Mouse (Mus musculus) CH12.LX (cell line): ENCODE results near the gene BC030867. TPM values are rescaled to one million over a fixed set of nuclear protein-coding genes. Genes with fewer than 3 reads are reported as not detected.

Source experiments
- DNase-seq: peaks from one replicate; pipeline ENCODE4 v3.0.0-alpha.2; 2013; ENCODE audit errors: extremely low read depth
- H3K27ac ChIP-seq: 2 replicates; pipeline ENCODE4 v1.5.1; 2012; ENCODE audit warnings: low read depth, mild to moderate bottlenecking, control low read depth, moderate library complexity; ENCODE audit not compliant: insufficient read depth
- H3K27me3 ChIP-seq: replicated peaks from 2 replicates; pipeline ENCODE3; 2012; ENCODE audit warnings: inconsistent platforms
- H3K36me3 ChIP-seq, 2 experiments: replicated peaks in 1 of 2; 2 replicates each; pipeline versions ENCODE3 to v1.6.1; 2012; ENCODE audit warnings: inconsistent platforms in 1 of 2, low read length in 1 of 2, mild to moderate bottlenecking in 1 of 2, mixed read lengths in 1 of 2, moderate library complexity in 1 of 2; ENCODE audit not compliant: control insufficient read depth in 1 of 2, insufficient read depth in 1 of 2
- H3K4me1 ChIP-seq, 2 experiments: 2 replicates each; pipeline ENCODE4 v1.6.1; 2012; ENCODE audit warnings: inconsistent platforms in 1 of 2, moderate library complexity in 1 of 2; ENCODE audit not compliant: insufficient read depth in 2 of 2, control insufficient read depth in 1 of 2
- H3K4me2 ChIP-seq: 2 replicates; pipeline ENCODE4 v1.6.1; 2012; ENCODE audit warnings: low read depth, mild to moderate bottlenecking, control low read depth; ENCODE audit not compliant: poor library complexity, insufficient read depth, severe bottlenecking
- H3K4me3 ChIP-seq, 3 experiments: fragments of 150-350 bp in 1 of 3; sonication (generic) in 1 of 3; replicated peaks in 1 of 3; 2 replicates each; pipeline versions ENCODE3 to v1.5.1; 2011 to 2012; ENCODE audit warnings: low read depth in 2 of 3, low read length in 2 of 3, mild to moderate bottlenecking in 2 of 3, moderate library complexity in 2 of 3, control low read depth in 1 of 3, improper control_type of control experiment in 1 of 3, inconsistent platforms in 1 of 3, mixed read lengths in 1 of 3; ENCODE audit not compliant: poor library complexity in 1 of 3
- H3K79me2 ChIP-seq: replicated peaks from 2 replicates; pipeline ENCODE4 v1.6.1; 2012; ENCODE audit warnings: mild to moderate bottlenecking, moderate library complexity; ENCODE audit not compliant: control insufficient read depth, poor library complexity, insufficient read depth, severe bottlenecking; ENCODE audit errors: extremely low read depth
- H3K9ac ChIP-seq: 2 replicates; pipeline ENCODE4 v1.6.1; 2012; ENCODE audit warnings: low read depth, mild to moderate bottlenecking, control low read depth, moderate library complexity; ENCODE audit not compliant: insufficient read depth
- H3K9me3 ChIP-seq: replicated peaks from 2 replicates; pipeline ENCODE3; 2012; ENCODE audit warnings: low read length, inconsistent platforms, mixed read lengths
- BHLHE40 ChIP-seq: IDR thresholded peaks from 2 replicates; pipeline ENCODE4 v1.6.1; 2011; ENCODE audit warnings: mild to moderate bottlenecking, low read depth, low read length, improper control_type of control experiment
- CHD1 ChIP-seq: IDR thresholded peaks from 2 replicates; pipeline ENCODE4 v1.6.1; 2012; ENCODE audit warnings: low read depth, low read length, improper control_type of control experiment, inconsistent platforms
- CHD2 ChIP-seq: IDR thresholded peaks from 2 replicates; pipeline ENCODE4 v1.6.1; 2011; ENCODE audit warnings: low read length, improper control_type of control experiment
- CTCF ChIP-seq, 2 experiments: IDR thresholded peaks in 1 of 2; conservative IDR thresholded peaks in 1 of 2; 2 replicates each; pipeline ENCODE4 v1.5.1; 2011 to 2012; ENCODE audit warnings: low read depth in 2 of 2, low read length in 2 of 2, improper control_type of control experiment in 1 of 2, inconsistent platforms in 1 of 2, mild to moderate bottlenecking in 1 of 2, moderate library complexity in 1 of 2
- E2F4 ChIP-seq: IDR thresholded peaks from 2 replicates; pipeline ENCODE4 v1.6.1; 2011; ENCODE audit warnings: low read depth, low read length, improper control_type of control experiment; ENCODE audit not compliant: insufficient replicate concordance
- ELF1 ChIP-seq: IDR thresholded peaks from 2 replicates; pipeline ENCODE4 v1.6.1; 2014; ENCODE audit warnings: low read depth, mild to moderate bottlenecking, inconsistent platforms, low read length, improper control_type of control experiment
- EP300 ChIP-seq: IDR thresholded peaks from 2 replicates; pipeline ENCODE4 v1.6.1; 2011; ENCODE audit warnings: low read length, improper control_type of control experiment
- ETS1 ChIP-seq: conservative IDR thresholded peaks from 2 replicates; pipeline ENCODE4 v1.6.1; 2012; ENCODE audit warnings: low read depth, mild to moderate bottlenecking, inconsistent platforms, low read length, improper control_type of control experiment, moderate library complexity
- HCFC1 ChIP-seq: IDR thresholded peaks from 2 replicates; pipeline ENCODE4 v1.6.1; 2012; ENCODE audit warnings: low read depth, mild to moderate bottlenecking, inconsistent platforms, low read length, improper control_type of control experiment
- IRF4 ChIP-seq: IDR thresholded peaks from 2 replicates; pipeline ENCODE4 v1.6.1; 2014; ENCODE audit warnings: low read depth, mild to moderate bottlenecking, inconsistent platforms, low read length, improper control_type of control experiment
- JUN ChIP-seq: IDR thresholded peaks from 2 replicates; pipeline ENCODE4 v1.6.1; 2011; ENCODE audit warnings: low read depth, mild to moderate bottlenecking, low read length, improper control_type of control experiment, moderate library complexity; ENCODE audit not compliant: insufficient read depth
- KAT2A ChIP-seq: IDR thresholded peaks from 2 replicates; pipeline ENCODE4 v1.6.1; 2012; ENCODE audit warnings: low read length, improper control_type of control experiment, inconsistent platforms; ENCODE audit not compliant: insufficient replicate concordance
- MAFK ChIP-seq: IDR thresholded peaks from 2 replicates; pipeline ENCODE4 v1.6.1; 2011; ENCODE audit warnings: low read length, improper control_type of control experiment; ENCODE audit not compliant: insufficient replicate concordance
- MAX ChIP-seq: IDR thresholded peaks from 2 replicates; pipeline ENCODE4 v1.6.1; 2011; ENCODE audit warnings: low read length, improper control_type of control experiment
- MAZ ChIP-seq: IDR thresholded peaks from 2 replicates; pipeline ENCODE4 v1.6.1; 2012; ENCODE audit warnings: low read depth, mild to moderate bottlenecking, inconsistent platforms, low read length, improper control_type of control experiment, moderate library complexity
- MEF2A ChIP-seq: IDR thresholded peaks from 2 replicates; pipeline ENCODE4 v1.6.1; 2014; ENCODE audit warnings: low read depth, mild to moderate bottlenecking, inconsistent platforms, low read length, improper control_type of control experiment, borderline replicate concordance
- MXI1 ChIP-seq: IDR thresholded peaks from 2 replicates; pipeline ENCODE4 v1.6.1; 2011; ENCODE audit warnings: mild to moderate bottlenecking, low read depth, low read length, improper control_type of control experiment
- MYC ChIP-seq: IDR thresholded peaks from 2 replicates; pipeline ENCODE4 v1.6.1; 2011; ENCODE audit warnings: low read depth, mild to moderate bottlenecking, improper control_type of control experiment, low read length
- NELFE ChIP-seq: IDR thresholded peaks from 2 replicates; pipeline ENCODE4 v1.6.1; 2011; ENCODE audit warnings: low read depth, low read length, improper control_type of control experiment
- NRF1 ChIP-seq: IDR thresholded peaks from 2 replicates; pipeline ENCODE4 v1.6.1; 2014; ENCODE audit warnings: low read depth, mild to moderate bottlenecking, inconsistent platforms, low read length, improper control_type of control experiment, moderate library complexity
- POLR2A ChIP-seq: IDR thresholded peaks from 2 replicates; pipeline ENCODE4 v1.6.1; 2011; ENCODE audit warnings: low read depth, mild to moderate bottlenecking, improper control_type of control experiment, low read length
- POLR2AphosphoS2 ChIP-seq: IDR thresholded peaks from 2 replicates; pipeline ENCODE4 v1.6.1; 2011; ENCODE audit warnings: low read depth, low read length, improper control_type of control experiment
- RAD21 ChIP-seq: IDR thresholded peaks from 2 replicates; pipeline ENCODE4 v1.6.1; 2011; ENCODE audit warnings: low read depth, mild to moderate bottlenecking, low read length, improper control_type of control experiment, moderate library complexity
- SIN3A ChIP-seq: IDR thresholded peaks from 2 replicates; pipeline ENCODE4 v1.6.1; 2012; ENCODE audit warnings: low read length, improper control_type of control experiment, inconsistent platforms
- TBP ChIP-seq: conservative IDR thresholded peaks from 2 replicates; pipeline ENCODE4 v1.6.1; 2011; ENCODE audit warnings: low read depth, low read length, improper control_type of control experiment
- TCF12 ChIP-seq: IDR thresholded peaks from 2 replicates; pipeline ENCODE4 v1.6.1; 2014; ENCODE audit warnings: low read depth, mild to moderate bottlenecking, inconsistent platforms, low read length, improper control_type of control experiment
- UBTF ChIP-seq: IDR thresholded peaks from 2 replicates; pipeline ENCODE4 v1.6.1; 2012; ENCODE audit warnings: low read depth, mild to moderate bottlenecking, inconsistent platforms, low read length, improper control_type of control experiment, moderate library complexity
- USF1 ChIP-seq: IDR thresholded peaks from 2 replicates; pipeline ENCODE4 v1.6.1; 2014; ENCODE audit warnings: low read depth, mild to moderate bottlenecking, inconsistent platforms, low read length, improper control_type of control experiment
- ZC3H11A ChIP-seq: IDR thresholded peaks from 2 replicates; pipeline ENCODE4 v1.6.1; 2012; ENCODE audit warnings: low read depth, mild to moderate bottlenecking, inconsistent platforms, low read length, improper control_type of control experiment
- ZKSCAN1 ChIP-seq: IDR thresholded peaks from 2 replicates; pipeline ENCODE4 v1.6.1; 2012; ENCODE audit warnings: low read depth, inconsistent platforms, low read length, improper control_type of control experiment, borderline replicate concordance
- ZMIZ1 ChIP-seq: IDR thresholded peaks from 2 replicates; pipeline ENCODE4 v1.6.1; 2012; ENCODE audit warnings: low read depth, mild to moderate bottlenecking, inconsistent platforms, low read length, improper control_type of control experiment
- ZNF384 ChIP-seq: IDR thresholded peaks from 2 replicates; pipeline ENCODE4 v1.6.1; 2012; ENCODE audit warnings: low read depth, low read length, improper control_type of control experiment, inconsistent platforms
- dilution Hi-C: fragments of 300-500 bp; cut with MboI; formaldehyde crosslinking; loops from 2 replicates; pipeline ENCODE4 v1.14.3; 2020; ENCODE audit warnings: low sequenced_read_pairs; ENCODE audit not compliant: extremely low pct_unique_long_range_greater_than_20kb, extremely low pct_ligation_motif_present
- in situ Hi-C: fragments of 300-500 bp; cut with MboI; formaldehyde crosslinking; loops from 3 replicates; pipeline ENCODE4 v1.14.3; 2019; ENCODE audit warnings: low sequenced_read_pairs, low pct_ligation_motif_present, low pct_unique_long_range_greater_than_20kb, mixed read lengths
- polyA plus RNA-seq: library from polyadenylated mRNA; unstranded; fragments of >175 nt; gene quantifications from 2 replicates; pipeline ENCODE4 v1.2.1, GENCODE M21; 2012; ENCODE audit warnings: low read depth; ENCODE audit not compliant: insufficient read length
- total RNA-seq, 2 experiments: library from RNA; depleted of rRNA; stranded (reverse); fragments of 300-350 nt in 1 of 2; fragments of >200 nt in 1 of 2; gene quantifications; 2 replicates each; pipeline ENCODE4 v1.2.3; 2012 to 2014

The BC030867 gene
- total and polyA plus RNA-seq, 3 experiments = 11.4 to 34.0 (median 26.2) TPM

- dilution Hi-C loops = no loop called here
These were observed 48.1 kb downstream of the BC030867 start, which contains the start of gene Atxn7l3 for GRCm38 (mm10) chr11:102296491-102297472. Gene Atxn7l3, minus strand, starts transcription at chr11:102296631.

GRCm38 (mm10) chr11:102297577-102298556, 49.2 kb downstream of the BC030867 start:
- H3K4me2 ChIP-seq = peak overlapping the region; percentile 97
- peaks cover 6 to 37% of the 10 kb centered on the region in 2 experiments; a peak in 3 of 4 replicates for H3K4me1 ChIP-seq
- peak; percentile 73 for DNase-seq
- peak overlapping the region; percentile 79 for H3K9ac ChIP-seq
- H3K9me3 ChIP-seq = peaks cover 2% of the 10 kb centered on the region
- H3K36me3 ChIP-seq = peaks cover 10 to 21% of the 10 kb centered on the region in 2 experiments
- H3K79me2 ChIP-seq = peaks cover 13% of the 10 kb centered on the region
- peak overlapping the region; percentile 92 for H3K27ac ChIP-seq
- dilution Hi-C loops = no loop called here
- H3K27me3 ChIP-seq = no peaks in the 10 kb centered on the region
- H3K4me3 ChIP-seq = peak overlapping the region; percentile 77 to 96 (median 82)
- in situ Hi-C loops = no loop called here
- TF ChIP-seq CHD2 (peak; percentile 11; the same call in 1 of the 2 replicates), POLR2AphosphoS2 (peak; percentile 53; the same call in 1 of the 2 replicates), ZKSCAN1 (no peak), TBP (peak; percentile 87), EP300 (no peak), TCF12 (peak; percentile 52), E2F4 (0 out of 2 replicates have a peak, but pooled peaks have one; percentile 13), MYC (no peak; the same call in none of the 2 replicates), MXI1 (peak; percentile 82), ZNF384 (peak; percentile 87), USF1 (no peak), UBTF (no peak), ELF1 (peak; percentile 77), CHD1 (peak; percentile 72; the same call in 1 of the 2 replicates)

More at GRCm38 (mm10) chr11:102296491-102297472, 48.1 kb downstream of the BC030867 start, which contains the start of gene Atxn7l3:
- Histone ChIP-seq H3K27ac (peak within 1 kb of the TSS; percentile 92), H3K79me2 (peaks cover 13% of the 10 kb centered on the region), H3K4me2 (peak within 1 kb of the TSS; percentile 97), H3K27me3 (no peaks in the 10 kb centered on the region), H3K36me3 (peaks cover 21 to 32% of the 10 kb centered on the region in 2 experiments), H3K9ac (peak within 1 kb of the TSS; percentile 95), H3K9me3 (peaks cover 2% of the 10 kb centered on the region), H3K4me3 (peak within 1 kb of the TSS; percentile 82 to 96 (median 93)), H3K4me1 (peaks cover 6 to 38% of the 10 kb centered on the region in 2 experiments; a peak in 3 of 4 replicates)
- in situ Hi-C loops = no loop called here
- no peak; the same call in 1 of the 2 replicates for TF ChIP-seq CHD1
- TF ChIP-seq MYC = peak; percentile 26; the same call in 1 of the 2 replicates
- TF ChIP-seq NRF1 = peak; percentile 70
- peak; percentile 77 for TF ChIP-seq CHD2
- peak; percentile 48 for TF ChIP-seq MEF2A
- TF ChIP-seq HCFC1 = peak; percentile 83
- peak; percentile 66 for TF ChIP-seq TCF12
- TF ChIP-seq ELF1 = peak; percentile 82
- peak; percentile 68; the same call in 1 of the 2 replicates for TF ChIP-seq KAT2A
- TF ChIP-seq MAX = 0 out of 2 replicates have a peak, but pooled peaks have one; percentile 61
- peak; percentile 67; the same call in 1 of the 2 replicates for TF ChIP-seq UBTF
- peak; percentile 83 for TF ChIP-seq POLR2A
- TF ChIP-seq SIN3A = peak; percentile 93
- TF ChIP-seq POLR2AphosphoS2 = peak; percentile 87
- no peak for TF ChIP-seq ZC3H11A
- TF ChIP-seq ZNF384 = peak; percentile 11; the same call in 1 of the 2 replicates
- peak; percentile 57 for TF ChIP-seq IRF4
- peak; percentile 76 for TF ChIP-seq ZMIZ1
- no peak for TF ChIP-seq CTCF (conservative IDR thresholded peaks at IDR 0.05 in 1 of 2, IDR thresholded peaks at IDR 0.05 in 1 of 2; ENCODE audit: low read depth in 2 of 2, low read length in 2 of 2)
- TF ChIP-seq MAFK = no peak
- no peak for TF ChIP-seq JUN
- TF ChIP-seq RAD21 = no peak
- peak; percentile 92 for TF ChIP-seq NELFE
- TF ChIP-seq MXI1 = peak; percentile 88
- TF ChIP-seq ETS1 = peak; percentile 43
- 0 out of 2 replicates have a peak, but pooled peaks have one; percentile 34 for TF ChIP-seq TBP
- peak; percentile 57; the same call in 1 of the 2 replicates for TF ChIP-seq BHLHE40
- peak; percentile 97 for TF ChIP-seq MAZ
- peak; percentile 99 for DNase-seq
